11 mouse cellular contexts compared by ENCODE assay signal in genomic region chr6:100160670-100161069, GRCm38 (mm10).
"Had no signal": no experiment of that assay in that cellular context is flagged by ENCODE, and none has a peak within 500 bp of the region (broad histone marks: within the 10 kb centered on the region; RNA-seq: fewer than 3 reads in every experiment).

No protein-coding gene starts in this region.

- H3K9ac ChIP-seq: kidney, embryonic 15.5 days; limb, embryonic 15.5 days; liver, embryonic 12.5 days; lung, embryonic 15.5 days; midbrain, embryonic 15.5 days had no signal

- H3K36me3 ChIP-seq: kidney, embryonic 15.5 days; limb, embryonic 15.5 days; liver, embryonic 12.5 days; lung, embryonic 15.5 days; midbrain, embryonic 10.5 days; midbrain, embryonic 15.5 days had no signal

- H3K27ac ChIP-seq: kidney, embryonic 15.5 days; left cerebral cortex, adult 2 months; limb, embryonic 15.5 days; liver, embryonic 12.5 days; lung, embryonic 15.5 days; midbrain, embryonic 10.5 days; midbrain, embryonic 15.5 days; stomach, postnatal 0 days had no signal

- H3K27me3 ChIP-seq: lung, embryonic 15.5 days; midbrain, embryonic 15.5 days had no signal

- H3K9me3 ChIP-seq: kidney, embryonic 15.5 days; limb, embryonic 15.5 days; liver, embryonic 12.5 days; lung, embryonic 15.5 days; midbrain, embryonic 10.5 days; midbrain, embryonic 15.5 days had no signal

- DNase-seq: kidney, adult 2 months; kidney, postnatal 14 days; lung, postnatal 4 days had no signal

- H3K4me3 ChIP-seq: kidney, embryonic 15.5 days; left cerebral cortex, adult 2 months; limb, embryonic 15.5 days; liver, embryonic 12.5 days; lung, embryonic 15.5 days; midbrain, embryonic 10.5 days; midbrain, embryonic 15.5 days had no signal

- ATAC-seq: liver, embryonic 12.5 days; midbrain, embryonic 15.5 days had no signal

- H3K4me2 ChIP-seq: kidney, embryonic 15.5 days; limb, embryonic 15.5 days; liver, embryonic 12.5 days; lung, embryonic 15.5 days; midbrain, embryonic 15.5 days had no signal
